Mouse (Mus musculus) intestine, embryonic 15.5 days (tissue): ENCODE measurements around the gene Vmn1r66. TPM values are rescaled to one million over a fixed set of nuclear protein-coding genes. Genes with fewer than 3 reads are reported as not detected.
"Not testable (repeated sequence)": the region's sequence is repeated elsewhere in the genome, so short reads cannot be mapped to it uniquely, and the experiment has no call there.

Experiments used
- ATAC-seq: fragments of 200-750 bp; cut with Nextera tagmentation; 2 replicates; pipeline ENCODE4 v1.8.0; 2017; ENCODE audit warnings: moderate TSS enrichment, moderate library complexity
- H3K27ac ChIP-seq: fragments of 300-500 bp; sonication (generic); 2 replicates; pipeline ENCODE4 v1.5.1; 2015; ENCODE audit warnings: mild to moderate bottlenecking, inconsistent platforms
- H3K27me3 ChIP-seq: fragments of 300-500 bp; sonication (generic); replicated peaks from 2 replicates; pipeline ENCODE4 v1.6.1; 2015; ENCODE audit warnings: inconsistent platforms
- H3K36me3 ChIP-seq: fragments of 300-500 bp; sonication (generic); 2 replicates; pipeline ENCODE4 v1.6.1; 2015; ENCODE audit warnings: inconsistent platforms
- H3K4me1 ChIP-seq: fragments of 300-500 bp; sonication (generic); replicated peaks from 2 replicates; pipeline ENCODE4 v1.6.1; 2015; ENCODE audit warnings: inconsistent platforms
- H3K4me2 ChIP-seq: fragments of 300-500 bp; sonication (generic); replicated peaks from 2 replicates; pipeline ENCODE4 v1.6.1; 2015; ENCODE audit warnings: mild to moderate bottlenecking, inconsistent platforms
- H3K4me3 ChIP-seq: fragments of 300-500 bp; sonication (generic); replicated peaks from 2 replicates; pipeline ENCODE4 v1.5.1; 2015; ENCODE audit warnings: inconsistent platforms
- H3K9ac ChIP-seq: fragments of 300-500 bp; sonication (generic); 2 replicates; pipeline ENCODE4 v1.6.1; 2015; ENCODE audit warnings: inconsistent platforms
- H3K9me3 ChIP-seq: fragments of 300-500 bp; sonication (generic); 2 replicates; pipeline ENCODE4 v1.6.1; 2016; ENCODE audit warnings: inconsistent platforms
- WGBS: fragments of 180-500 bp; shearing (Covaris S2); methylation state at CpG from one replicate; pipeline ENCODE4 v1.1.7; 2015; 5-methylcytosine and 5-hydroxymethylcytosine counted together
- polyA plus RNA-seq: library from polyadenylated mRNA; unstranded; fragments of >200 nt; fragmentation: Nextera tagmentation; extraction: Ambion mirVana; gene quantifications from 2 replicates; pipeline ENCODE4 v1.2.1, GENCODE M21; 2015

The Vmn1r66 gene
- polyA plus RNA-seq = not detected in 2 replicates

DNA sequence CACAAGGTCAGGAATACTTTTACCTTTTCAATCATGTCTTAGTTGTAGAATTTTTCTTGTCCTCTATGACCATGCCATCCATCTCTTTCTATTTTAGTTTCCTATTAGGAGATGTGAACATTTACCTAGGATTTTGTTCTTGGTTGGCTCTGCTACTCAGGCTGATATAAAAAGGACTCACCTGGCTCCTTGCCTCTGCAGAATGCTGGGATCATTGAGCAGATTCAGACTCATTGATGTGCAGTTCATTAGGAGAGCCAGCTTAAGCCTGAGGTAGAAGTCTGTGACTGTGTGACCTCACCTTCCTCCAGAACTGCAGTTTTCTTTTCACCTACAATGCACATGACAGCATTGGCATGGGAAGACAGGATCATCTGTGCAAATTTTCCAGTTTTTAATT is at the start of gene Vmn1r66:
Gene Vmn1r66 (minus strand): TSS at position 101 of the 400 bp plus-strand sequence.
- H3K4me1 ChIP-seq = no peaks in the 10 kb centered on the region
- H3K4me3 ChIP-seq = no peak within 1 kb of the TSS
- H3K27me3 ChIP-seq = no peaks in the 10 kb centered on the region
- no peak within 1 kb of the TSS for H3K27ac ChIP-seq
- H3K9me3 ChIP-seq = no peaks in the 10 kb centered on the region
- no peak for ATAC-seq
- H3K4me2 ChIP-seq = no peak within 1 kb of the TSS
- H3K9ac ChIP-seq = no peak within 1 kb of the TSS
- no peaks in the 10 kb centered on the region for H3K36me3 ChIP-seq

- H3K27ac ChIP-seq = not testable (repeated sequence)
Measured at GRCm38 (mm10) chr7:10325462-10325861, 47.7 kb upstream of the Vmn1r66 start.

GRCm38 (mm10) chr7:10252075-10252474 is 25.7 kb downstream of the Vmn1r66 start:
- Histone ChIP-seq H3K4me1 (no peaks in the 10 kb centered on the region), H3K36me3 (no peaks in the 10 kb centered on the region), H3K4me3 (no peak overlapping the region), H3K9ac (no peak overlapping the region), H3K4me2 (no peak overlapping the region), H3K27ac (no peak overlapping the region), H3K9me3 (no peaks in the 10 kb centered on the region; the same call in 1 of the 2 replicates), H3K27me3 (no peaks in the 10 kb centered on the region)
- ATAC-seq = no peak
- WGBS = 91% methylated on average over 13 of the region's 13 CpGs

More at GRCm38 (mm10) chr7:10325462-10325861, 47.7 kb upstream of the Vmn1r66 start:
- H3K4me3 ChIP-seq, ATAC-seq, H3K4me1 ChIP-seq, H3K4me2 ChIP-seq, H3K27me3 ChIP-seq, H3K9me3 ChIP-seq, H3K36me3 ChIP-seq, H3K9ac ChIP-seq: not testable (repeated sequence)
- WGBS = 76% methylated on average over 20 of the region's 20 CpGs

- WGBS = 82% methylated on average over 5 of the region's 5 CpGs
- Histone ChIP-seq H3K36me3 (no peaks in the 10 kb centered on the region), H3K4me3 (no peak overlapping the region), H3K27me3 (no peaks in the 10 kb centered on the region), H3K4me2 (no peak overlapping the region), H3K4me1 (no peaks in the 10 kb centered on the region), H3K27ac (no peak overlapping the region), H3K9me3 (no peaks in the 10 kb centered on the region; the same call in 1 of the 2 replicates), H3K9ac (no peak overlapping the region)
- no peak for ATAC-seq
Measured at GRCm38 (mm10) chr7:10249146-10249545, 28.7 kb downstream of the Vmn1r66 start.

Other genes starting within 250 kb of the Vmn1r66 start
- not detected in 2 replicates for gene Vmn2r50, start 224.7 kb downstream of the Vmn1r66 start, polyA plus RNA-seq
- gene Vmn2r51, start 172.3 kb downstream of the Vmn1r66 start, polyA plus RNA-seq = not detected in 2 replicates
- gene Vmn2r52, start 101.4 kb downstream of the Vmn1r66 start, polyA plus RNA-seq = not detected in 2 replicates
- not detected in 2 replicates for gene Vmn1r67, start 165.3 kb upstream of the Vmn1r66 start, polyA plus RNA-seq
- gene Zik1, start 217.4 kb upstream of the Vmn1r66 start, polyA plus RNA-seq = 7.0 and 8.2 TPM in 2 replicates